Mouse (Mus musculus) embryonic facial prominence, embryonic 14.5 days (tissue): ENCODE measurements at regions not wholly inside any gene's neighbourhood (a gene's known extent, or its start where the extent isn't known, plus 50 kb on each side); places are given as distances from the start of the nearest gene placed in this dataset.

Experiments
- ATAC-seq: fragments of 200-750 bp; cut with Nextera tagmentation; 2 replicates; pipeline ENCODE4 v1.8.0; 2017; ENCODE audit warnings: low read depth, moderate number of reproducible peaks, moderate TSS enrichment
- DNase-seq: peaks from one replicate; pipeline ENCODE4 v3.0.0-alpha.2; 2015; ENCODE audit warnings: low spot score
- H3K27ac ChIP-seq: fragments of 300-500 bp; sonication (generic); replicated peaks from 2 replicates; pipeline ENCODE4 v1.5.1; 2014; ENCODE audit warnings: low read depth, mild to moderate bottlenecking, low read length, moderate library complexity
- H3K27me3 ChIP-seq: fragments of 300-500 bp; sonication (generic); replicated peaks from 2 replicates; pipeline ENCODE4 v1.6.1; 2014; ENCODE audit warnings: low read length; ENCODE audit not compliant: control insufficient read depth, insufficient read depth
- H3K36me3 ChIP-seq: fragments of 300-500 bp; sonication (generic); 2 replicates; pipeline ENCODE4 v1.6.1; 2014; ENCODE audit warnings: low read length, mixed read lengths; ENCODE audit not compliant: control insufficient read depth, insufficient read depth
- H3K4me1 ChIP-seq: fragments of 300-500 bp; sonication (generic); 2 replicates; pipeline ENCODE4 v1.6.1; 2014; ENCODE audit warnings: antibody characterized with exemption, low read length; ENCODE audit not compliant: control insufficient read depth, insufficient read depth
- H3K4me2 ChIP-seq: fragments of 300-500 bp; sonication (generic); 2 replicates; pipeline ENCODE4 v1.6.1; 2014; ENCODE audit warnings: low read depth, mild to moderate bottlenecking, low read length, moderate library complexity, mixed read lengths
- H3K4me3 ChIP-seq: fragments of 300-500 bp; sonication (generic); 2 replicates; pipeline ENCODE4 v1.5.1; 2014; ENCODE audit warnings: low read depth, mild to moderate bottlenecking, low read length
- H3K9ac ChIP-seq: fragments of 300-500 bp; sonication (generic); 2 replicates; pipeline ENCODE4 v1.6.1; 2014; ENCODE audit warnings: low read depth, mild to moderate bottlenecking, low read length, moderate library complexity, mixed read lengths
- H3K9me3 ChIP-seq: fragments of 300-500 bp; sonication (generic); 2 replicates; pipeline ENCODE4 v1.6.1; 2016; ENCODE audit warnings: low read length; ENCODE audit not compliant: control insufficient read depth
- WGBS: fragments of 180-500 bp; shearing (Covaris S2); extraction: QIAGEN DNeasy Blood & Tissue Kit; methylation state at CpG from one replicate; pipeline ENCODE4 v1.1.7; 2014; 5-methylcytosine and 5-hydroxymethylcytosine counted together

DNA sequence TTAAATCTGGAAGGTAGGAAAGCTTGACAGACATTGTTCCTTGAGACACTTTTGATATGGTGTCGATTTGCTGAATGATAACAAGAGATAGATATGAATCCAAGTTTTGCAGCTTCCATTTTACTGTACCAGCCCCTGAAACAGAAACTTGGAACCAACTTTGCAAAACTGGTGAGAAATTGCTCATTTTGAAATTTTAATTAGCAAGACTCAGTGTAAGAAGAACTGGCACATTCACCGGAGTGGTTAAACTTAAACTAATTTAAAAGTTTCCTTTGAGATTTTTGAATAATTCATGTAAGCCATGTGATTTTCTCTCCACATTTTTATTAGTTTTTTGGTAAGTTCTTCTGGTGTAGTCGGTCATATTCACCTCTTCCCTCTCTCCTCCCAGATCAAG, 85.3 kb downstream of the Slitrk1 start:
- ATAC-seq (no peak), DNase-seq (no peak)
- H3K27ac ChIP-seq = no peak overlapping the region
- no peaks in the 10 kb centered on the region for H3K9me3 ChIP-seq
- no peak overlapping the region for H3K4me3 ChIP-seq
- no peaks in the 10 kb centered on the region for H3K27me3 ChIP-seq
- 86% methylated on average over 3 of the region's 3 CpGs for WGBS
- no peaks in the 10 kb centered on the region for H3K4me1 ChIP-seq
- no peak overlapping the region for H3K9ac ChIP-seq
- H3K4me2 ChIP-seq = no peak overlapping the region
- no peaks in the 10 kb centered on the region for H3K36me3 ChIP-seq

DNA sequence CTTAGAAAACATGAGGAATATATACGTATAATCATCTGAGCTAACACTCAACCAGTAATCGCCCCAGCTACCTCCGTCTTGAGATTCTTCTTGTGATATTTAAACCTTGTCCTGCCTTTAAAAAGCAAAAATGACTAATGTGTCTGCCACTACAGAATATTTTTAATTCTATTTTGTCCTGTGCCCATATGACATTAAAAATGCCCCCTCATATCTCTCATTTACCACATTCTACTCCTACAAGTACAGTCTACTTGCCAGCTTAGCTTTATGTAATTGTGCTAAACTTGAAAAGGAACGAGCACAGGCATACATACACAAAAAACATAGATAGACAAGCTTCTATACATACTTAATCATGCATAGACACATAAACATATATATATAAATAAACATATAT, 92.4 kb downstream of the Slitrk1 start:
- Histone ChIP-seq H3K4me1 (no peaks in the 10 kb centered on the region), H3K27ac (no peak overlapping the region), H3K9me3 (no peaks in the 10 kb centered on the region), H3K9ac (no peak overlapping the region), H3K4me2 (no peak overlapping the region), H3K27me3 (no peaks in the 10 kb centered on the region), H3K36me3 (no peaks in the 10 kb centered on the region), H3K4me3 (no peak overlapping the region)
- 82% methylated on average over 4 of the region's 4 CpGs for WGBS
- ATAC-seq = no peak
- no peak for DNase-seq

DNA sequence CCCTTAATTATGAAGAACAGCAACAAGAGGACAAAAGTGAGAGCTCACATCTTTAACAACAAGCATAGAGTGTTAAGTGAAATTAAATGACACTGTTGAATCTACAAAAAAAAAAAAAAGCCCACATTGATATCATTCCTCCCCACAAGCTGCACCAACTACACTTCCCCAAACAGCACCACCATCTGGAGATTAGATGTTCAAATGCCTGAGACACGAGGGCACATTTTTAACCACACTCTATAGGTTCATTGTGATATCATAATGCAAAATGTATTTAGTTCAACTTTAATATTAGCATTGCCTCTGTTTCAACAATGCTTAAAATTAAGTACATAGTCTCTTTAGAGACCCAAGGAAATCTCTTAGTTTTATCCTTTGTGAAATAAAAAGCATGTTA, 94.6 kb downstream of the Slitrk1 start:
- DNase-seq (no peak), ATAC-seq (no peak)
- 46% methylated on average over 1 of the region's 1 CpGs for whole genome bisulfite sequencing
- Histone ChIP-seq H3K9ac (no peak overlapping the region), H3K36me3 (no peaks in the 10 kb centered on the region), H3K4me1 (no peaks in the 10 kb centered on the region), H3K4me2 (no peak overlapping the region), H3K9me3 (no peaks in the 10 kb centered on the region), H3K27me3 (no peaks in the 10 kb centered on the region), H3K27ac (no peak overlapping the region), H3K4me3 (no peak overlapping the region)

DNA sequence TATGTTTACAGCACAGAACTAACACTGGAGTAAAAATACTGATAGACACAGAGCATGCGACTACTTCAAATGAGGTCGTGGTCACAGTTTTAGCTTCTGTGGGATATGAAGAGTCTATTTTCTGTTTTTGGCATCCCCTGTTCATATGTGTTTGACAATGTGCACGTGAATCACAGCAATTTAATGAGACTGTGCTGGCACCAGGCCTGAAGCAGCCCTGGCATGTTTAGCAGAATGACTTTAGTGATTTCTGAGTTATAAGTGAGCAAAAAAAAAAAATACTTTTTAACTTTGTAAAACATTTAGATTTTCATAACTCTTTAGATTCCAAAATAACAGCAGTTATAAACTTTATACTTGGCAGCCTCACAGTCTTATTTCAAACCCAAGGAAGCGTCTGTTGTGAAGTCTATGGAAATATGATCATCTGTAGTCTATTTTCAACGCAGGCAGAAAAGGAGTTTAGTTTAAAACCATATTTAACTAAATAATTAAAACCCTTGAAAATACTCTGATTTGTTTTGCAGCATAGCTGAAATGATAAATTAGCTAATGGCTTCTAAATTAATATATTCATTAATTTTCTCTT, 108.5 kb downstream of the Slitrk1 start:
- ATAC-seq = no peak

GRCm38 (mm10) chr14:108798884-108799283, 115.1 kb downstream of the Slitrk1 start:
- Histone ChIP-seq H3K36me3 (no peaks in the 10 kb centered on the region), H3K4me2 (no peak overlapping the region), H3K9me3 (no peaks in the 10 kb centered on the region), H3K27me3 (no peaks in the 10 kb centered on the region), H3K4me3 (no peak overlapping the region), H3K27ac (no peak overlapping the region), H3K4me1 (no peaks in the 10 kb centered on the region), H3K9ac (no peak overlapping the region)
- no peak for DNase-seq
- no peak for ATAC-seq
- WGBS = 86% methylated on average over 3 of the region's 3 CpGs

More for the DNA sequence above, 108.5 kb downstream of the Slitrk1 start:
- no peaks in the 10 kb centered on the region for H3K9me3 ChIP-seq
- H3K4me2 ChIP-seq = no peak overlapping the region
- H3K27ac ChIP-seq = no peak overlapping the region
- no peaks in the 10 kb centered on the region for H3K27me3 ChIP-seq
- peak; percentile 6 for DNase-seq
- no peaks in the 10 kb centered on the region for H3K36me3 ChIP-seq
- WGBS = 63% methylated on average over 5 of the region's 5 CpGs
- no peak overlapping the region for H3K4me3 ChIP-seq
- H3K4me1 ChIP-seq = no peaks in the 10 kb centered on the region
- no peak overlapping the region for H3K9ac ChIP-seq

GRCm38 (mm10) chr14:108792445-108792844, 121.5 kb downstream of the Slitrk1 start:
- Histone ChIP-seq H3K9ac (no peak overlapping the region), H3K27ac (no peak overlapping the region), H3K27me3 (no peaks in the 10 kb centered on the region), H3K36me3 (no peaks in the 10 kb centered on the region), H3K9me3 (no peaks in the 10 kb centered on the region), H3K4me1 (no peaks in the 10 kb centered on the region), H3K4me3 (no peak overlapping the region), H3K4me2 (no peak overlapping the region)
- DNase-seq (no peak), ATAC-seq (no peak)
- WGBS = 79% methylated on average over 3 of the region's 3 CpGs

DNA sequence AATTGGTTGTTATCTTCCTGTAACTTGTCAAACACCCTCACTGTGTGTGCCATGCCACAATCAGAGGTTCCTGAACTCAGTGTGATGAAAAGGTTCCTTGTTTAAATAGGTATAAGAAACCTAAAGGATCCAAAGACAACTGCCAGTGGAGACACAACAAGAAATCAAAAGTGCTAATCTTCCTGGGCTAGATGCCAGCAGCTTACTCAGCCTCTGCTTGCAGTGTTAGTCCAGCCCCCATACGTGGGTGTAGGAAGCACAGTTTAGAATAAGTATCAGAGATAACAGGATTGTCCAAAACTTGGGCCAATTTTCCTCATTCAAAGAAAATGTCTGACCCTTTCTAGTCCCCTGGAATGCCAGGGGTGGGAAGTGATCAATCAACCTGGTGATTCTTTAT, 122.7 kb downstream of the Slitrk1 start:
- H3K4me2 ChIP-seq = no peak overlapping the region
- H3K4me1 ChIP-seq = no peaks in the 10 kb centered on the region
- no peaks in the 10 kb centered on the region for H3K9me3 ChIP-seq
- WGBS = 24% methylated on average over 1 of the region's 1 CpGs
- ATAC-seq (no peak), DNase-seq (peak; percentile 77)
- no peak overlapping the region for H3K27ac ChIP-seq
- H3K36me3 ChIP-seq = no peaks in the 10 kb centered on the region
- no peak overlapping the region for H3K4me3 ChIP-seq
- no peaks in the 10 kb centered on the region for H3K27me3 ChIP-seq
- H3K9ac ChIP-seq = no peak overlapping the region

DNA sequence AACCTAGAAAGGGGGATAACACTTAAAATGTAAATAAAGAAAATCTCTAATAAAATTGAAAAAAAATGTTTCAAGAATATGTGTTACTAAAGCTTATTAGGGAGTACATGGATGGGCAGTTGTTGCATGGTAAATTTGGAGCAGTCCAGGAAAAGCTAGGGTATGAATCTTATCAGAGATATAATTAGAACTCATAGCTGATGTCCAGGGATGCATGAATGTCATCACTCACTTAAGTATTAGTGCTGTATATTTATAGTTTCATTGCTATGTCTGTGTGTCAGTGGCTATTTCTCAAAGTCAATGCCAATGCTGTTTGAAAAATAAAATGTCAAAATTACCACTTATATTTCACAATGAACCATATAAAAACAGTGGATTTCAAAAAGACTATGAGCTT, 165.2 kb downstream of the Slitrk1 start:
- Histone ChIP-seq H3K9ac (no peak overlapping the region), H3K27ac (no peak overlapping the region), H3K36me3 (no peaks in the 10 kb centered on the region), H3K4me1 (no peaks in the 10 kb centered on the region), H3K4me3 (no peak overlapping the region), H3K4me2 (no peak overlapping the region), H3K9me3 (no peaks in the 10 kb centered on the region), H3K27me3 (no peaks in the 10 kb centered on the region)
- DNase-seq (no peak), ATAC-seq (no peak)

- H3K4me2 ChIP-seq = no peak overlapping the region
- no peaks in the 10 kb centered on the region for H3K4me1 ChIP-seq
- no peak overlapping the region for H3K9ac ChIP-seq
- DNase-seq (peak; percentile 80), ATAC-seq (no peak)
- no peak overlapping the region for H3K27ac ChIP-seq
- H3K4me3 ChIP-seq = no peak overlapping the region
- no peaks in the 10 kb centered on the region for H3K36me3 ChIP-seq
- H3K9me3 ChIP-seq = no peaks in the 10 kb centered on the region
- no peaks in the 10 kb centered on the region for H3K27me3 ChIP-seq
- 55% methylated on average over 6 of the region's 6 CpGs for WGBS
Observed at GRCm38 (mm10) chr14:108711811-108712210, 202.1 kb downstream of the Slitrk1 start.
